Comparison of ENCODE assay signal across 8 mouse cellular contexts in the genomic region with DNA sequence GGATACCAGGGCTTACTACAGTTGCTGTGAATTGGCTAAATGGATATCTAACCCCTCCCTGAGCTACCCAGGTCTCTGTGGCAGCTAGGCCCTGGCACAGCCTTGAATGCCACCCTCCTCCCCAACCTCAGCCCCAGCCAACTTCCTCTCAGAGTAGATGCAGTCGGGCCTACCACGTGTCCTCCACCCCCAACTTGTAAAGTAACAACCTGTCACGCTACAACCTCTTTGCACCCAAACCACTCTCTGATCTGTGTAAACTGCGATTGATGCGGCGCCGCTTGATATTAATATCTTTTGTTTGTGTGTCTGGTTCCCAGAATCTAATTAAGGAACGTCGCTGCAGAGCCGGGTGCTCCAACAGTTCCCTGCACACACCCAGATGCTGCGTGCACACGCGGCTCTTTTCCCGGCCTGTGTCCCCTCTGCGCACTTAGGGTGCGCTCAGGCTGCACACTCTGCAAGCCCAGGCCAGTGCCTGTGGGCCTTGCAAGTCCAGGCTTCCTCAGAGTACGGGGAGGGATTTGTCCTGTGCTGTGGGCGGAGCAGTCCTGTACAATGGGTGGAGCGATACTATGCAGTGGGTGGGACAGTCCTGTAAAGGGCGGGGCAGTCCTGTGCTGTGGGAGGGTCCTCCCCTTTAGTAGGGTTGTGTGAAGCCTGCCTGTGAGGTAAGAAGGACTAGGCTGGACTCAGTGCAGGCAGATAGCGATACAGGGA. TPM values are rescaled to one million over a fixed set of nuclear protein-coding genes. Genes with fewer than 3 reads are reported as not detected.
DNase-seq lines count a peak whose midpoint lies in the region; ATAC-seq and TF ChIP-seq lines count a peak whose summit lies in the region.

No protein-coding gene starts in this region.

- peaks cover 70% of the 10 kb centered on the region for H3K27me3 ChIP-seq in forebrain, embryonic 15.5 days
- peaks cover 48% of the 10 kb centered on the region for H3K27me3 ChIP-seq in liver, embryonic 13.5 days
- peaks cover 6% of the 10 kb centered on the region; the same call in 1 of the 2 replicates for H3K27me3 ChIP-seq in stomach, embryonic 16.5 days (ENCODE audit: control insufficient read depth, insufficient read depth, low read length)

- H3K4me1 ChIP-seq in forebrain, embryonic 15.5 days: peaks cover 39% of the 10 kb centered on the region
- H3K4me1 ChIP-seq in liver, embryonic 13.5 days (replicated peaks): peaks cover 10% of the 10 kb centered on the region
- H3K4me1 ChIP-seq in stomach, embryonic 16.5 days (ENCODE audit: control insufficient read depth, insufficient read depth, low read length): 0 out of 2 replicates have a peak, but pooled peaks cover 4% of the 10 kb centered on the region

- 16% methylated on average over 21 of the region's 21 CpGs for WGBS in forebrain, embryonic 15.5 days
- WGBS in liver, embryonic 13.5 days (ENCODE audit: insufficient replicate concordance): 29% methylated on average over 21 of the region's 21 CpGs
- 25% methylated on average over 21 of the region's 21 CpGs for WGBS in stomach, embryonic 16.5 days

- no peak overlapping the region for H3K27ac ChIP-seq in forebrain, embryonic 15.5 days (replicated peaks)
- no peak overlapping the region for H3K27ac ChIP-seq in liver, embryonic 13.5 days
- H3K27ac ChIP-seq in stomach, embryonic 16.5 days (ENCODE audit: low read length): no peak overlapping the region

- peak; percentile 49; the same call in 1 of the 2 replicates for ATAC-seq in forebrain, embryonic 15.5 days (replicated peaks)
- ATAC-seq in liver, embryonic 13.5 days (ENCODE audit: low read depth): peak; percentile 88
- ATAC-seq in stomach, embryonic 16.5 days (ENCODE audit: insufficient read depth, low FRiP score): peak; percentile 93
- ATAC-seq in inflammation-experienced regulatory T-cells, adult 6 months: no peak

- H3K4me3 ChIP-seq in forebrain, embryonic 15.5 days: no peak overlapping the region
- no peak overlapping the region for H3K4me3 ChIP-seq in liver, embryonic 13.5 days (replicated peaks)
- H3K4me3 ChIP-seq in stomach, embryonic 16.5 days (replicated peaks; ENCODE audit: low read length): no peak overlapping the region

- no peaks in the 10 kb centered on the region for H3K9me3 ChIP-seq in forebrain, embryonic 15.5 days
- H3K9me3 ChIP-seq in liver, embryonic 13.5 days (replicated peaks): no peaks in the 10 kb centered on the region
- no peaks in the 10 kb centered on the region for H3K9me3 ChIP-seq in stomach, embryonic 16.5 days (replicated peaks; ENCODE audit: control insufficient read depth, low read length)

- H3K36me3 ChIP-seq in forebrain, embryonic 15.5 days: no peaks in the 10 kb centered on the region
- H3K36me3 ChIP-seq in liver, embryonic 13.5 days: no peaks in the 10 kb centered on the region
- H3K36me3 ChIP-seq in stomach, embryonic 16.5 days (ENCODE audit: control insufficient read depth, insufficient read depth, low read length): no peaks in the 10 kb centered on the region

- no peak for TF ChIP-seq POLR2A in brain, embryonic 14.5 days (IDR thresholded peaks at IDR 0.05; ENCODE audit: borderline replicate concordance, extremely low read depth, insufficient read depth, insufficient read length, poor library complexity, severe bottlenecking)

- no peak for TF ChIP-seq CTCF in brain, embryonic 14.5 days (IDR thresholded peaks at IDR 0.05; ENCODE audit: borderline replicate concordance, extremely low read depth, insufficient read depth, insufficient read length)

- H3K9ac ChIP-seq in forebrain, embryonic 15.5 days (replicated peaks): no peak overlapping the region
- no peak overlapping the region for H3K9ac ChIP-seq in liver, embryonic 13.5 days
- H3K9ac ChIP-seq in stomach, embryonic 16.5 days (ENCODE audit: low read length): no peak overlapping the region

- H3K4me2 ChIP-seq in forebrain, embryonic 15.5 days (replicated peaks): no peak overlapping the region
- H3K4me2 ChIP-seq in liver, embryonic 13.5 days: no peak overlapping the region
- no peak overlapping the region for H3K4me2 ChIP-seq in stomach, embryonic 16.5 days (ENCODE audit: low read depth, low read length)

- intact Hi-C loops in left cerebral cortex, postnatal 4 days (cut with DNase I): no loop called here
- intact Hi-C loops in left cerebral cortex, postnatal 10 days (cut with DNase I): no loop called here

- peak; percentile 44 for DNase-seq in left cerebral cortex, postnatal 4 days
- no peak for DNase-seq in left cerebral cortex, postnatal 10 days (ENCODE audit: extremely low spot score in 1 of 2, low spot score in 2 of 2)
- DNase-seq in brain, embryonic 14.5 days (ENCODE audit: low read depth): peak; percentile 77
- DNase-seq in liver, embryonic 13.5 days: peak; percentile 64
- no peak for DNase-seq in cerebellum, adult 11-12 months

RNA-seq across cellular contexts. Expression of a gene that starts 49.4 kb away (rescaled TPM):
- total RNA-seq in left cerebral cortex, postnatal 4 days (2021): 10 to 100 TPM; 11.4 to 11.5 TPM
- 1 to 10 TPM; 4.3 to 4.6 TPM for total RNA-seq in left cerebral cortex, postnatal 10 days (2021)
- 7.7 and 11.8 TPM in 2 replicates for polyA plus RNA-seq in brain, embryonic 14.5 days (2012; rRNA removed)
- polyA plus RNA-seq in forebrain, embryonic 15.5 days (2015; fragmentation: Nextera tagmentation; extraction: Ambion mirVana): 4.0 and 4.3 TPM in 2 replicates
- 9.8 and 12.1 TPM in 2 replicates for polyA plus RNA-seq in liver, embryonic 13.5 days (2015; fragmentation: Nextera tagmentation; extraction: Ambion mirVana)
- polyA plus RNA-seq in stomach, embryonic 16.5 days (2015; fragmentation: Nextera tagmentation; extraction: Ambion mirVana): 9.3 and 9.5 TPM in 2 replicates
- polyA plus RNA-seq in inflammation-experienced regulatory T-cells, adult 6 months (2017; shearing (Covaris generic)): not detected

Comparison
In these comparisons a context has a peak if more than half of its experiments do, and no peak if none do; other contexts are left out.
1. DNase-seq: peak in left cerebral cortex, postnatal 4 days (single experiment), brain, embryonic 14.5 days (single experiment) and liver, embryonic 13.5 days (single experiment); none in left cerebral cortex, postnatal 10 days (0 of 2) and cerebellum, adult 11-12 months (single experiment).